Mouse (Mus musculus) stomach, postnatal 0 days (tissue): Measurements from ENCODE around the gene Auts2.

Source experiments
- CTCF ChIP-seq: IDR thresholded peaks from 2 replicates; pipeline ENCODE4 v1.5.1; 2016; ENCODE audit warnings: antibody characterized with exemption, low read depth, mild to moderate bottlenecking, moderate library complexity
- EP300 ChIP-seq: optimal IDR thresholded peaks from 2 replicates; pipeline ENCODE3; 2016; ENCODE audit warnings: antibody characterized with exemption

GRCm38 (mm10) chr5:131839657-131840315 lies 703.4 kb downstream of the Auts2 start:
- no peak for TF ChIP-seq CTCF
- TF ChIP-seq EP300: no peak
